Mouse (Mus musculus) cortical plate, adult 2 months (tissue): ENCODE measurements around the gene Fam208a.

Source experiments
- CTCF ChIP-seq: fragments of 200-500 bp; IDR thresholded peaks from 2 replicates; pipeline ENCODE4 v1.5.1; 2011; ENCODE audit warnings: mild to moderate bottlenecking, control low read depth, low read length; ENCODE audit not compliant: insufficient read depth; ENCODE audit errors: extremely low read depth
- POLR2A ChIP-seq: fragments of 200-500 bp; IDR thresholded peaks from 2 replicates; pipeline ENCODE4 v1.6.1; 2011; ENCODE audit warnings: mild to moderate bottlenecking, low read length, control low read depth; ENCODE audit not compliant: insufficient read depth; ENCODE audit errors: extremely low read depth

DNA sequence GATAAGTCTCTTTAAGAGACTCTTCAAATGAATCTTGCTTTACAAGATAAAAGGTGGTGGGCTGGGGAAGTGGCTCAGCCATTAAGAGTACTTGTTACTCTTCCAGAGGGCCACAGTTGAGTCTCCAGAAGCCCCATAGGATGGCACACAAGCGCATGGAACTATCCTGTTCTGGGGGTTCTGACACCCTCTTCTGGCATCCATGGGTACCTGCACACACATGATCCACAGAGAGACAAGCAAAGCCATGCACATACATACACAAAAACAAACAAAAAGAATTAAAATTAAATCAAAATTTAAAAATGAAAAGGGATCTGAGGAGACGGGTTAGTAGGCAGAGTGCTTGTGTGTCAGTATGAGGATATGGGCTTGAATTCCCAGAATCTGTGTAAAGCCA, 36.0 kb upstream of the Fam208a start:
- TF ChIP-seq POLR2A (no peak), CTCF (0 out of 2 replicates have a peak, but pooled peaks have one; percentile 23)
